Mouse (Mus musculus): ENCODE data around the gene Mcam.

Mcam gene

DNA sequence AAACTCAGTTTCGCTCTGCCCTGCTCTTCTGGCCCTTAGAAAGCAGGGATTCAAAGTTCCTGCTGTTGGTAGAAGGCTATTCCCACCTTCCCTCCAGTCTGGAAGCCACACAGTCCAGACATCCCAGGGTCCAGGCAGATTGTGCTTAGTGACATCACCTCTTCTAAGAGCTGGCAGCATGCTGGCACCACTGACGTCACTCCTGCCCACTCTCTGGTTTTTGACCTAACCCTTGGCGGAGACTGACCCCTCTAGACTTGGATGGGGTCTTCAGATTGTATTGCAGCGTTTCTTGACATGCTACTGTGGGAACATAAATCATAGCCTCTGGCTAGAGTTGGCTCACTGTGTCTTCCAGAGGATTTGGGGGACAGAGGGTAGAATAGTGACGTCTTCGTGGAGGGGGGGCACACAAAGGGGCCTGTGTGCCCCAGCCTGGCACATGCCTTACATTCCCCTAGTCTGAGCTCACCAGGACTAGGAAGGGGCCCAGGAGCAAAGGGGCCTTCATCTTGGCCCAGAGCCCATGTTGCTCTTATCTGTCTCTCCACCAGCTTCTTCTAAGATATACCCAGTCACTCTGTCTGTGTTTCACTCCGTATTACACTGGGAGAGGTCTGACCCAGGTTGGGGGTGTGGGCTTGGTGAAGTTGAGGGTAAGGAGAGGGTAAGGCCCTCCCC, 1.6 kb downstream of the Mcam start:
- no peak for DNase-seq (ENCODE audit: low spot score)

DNA sequence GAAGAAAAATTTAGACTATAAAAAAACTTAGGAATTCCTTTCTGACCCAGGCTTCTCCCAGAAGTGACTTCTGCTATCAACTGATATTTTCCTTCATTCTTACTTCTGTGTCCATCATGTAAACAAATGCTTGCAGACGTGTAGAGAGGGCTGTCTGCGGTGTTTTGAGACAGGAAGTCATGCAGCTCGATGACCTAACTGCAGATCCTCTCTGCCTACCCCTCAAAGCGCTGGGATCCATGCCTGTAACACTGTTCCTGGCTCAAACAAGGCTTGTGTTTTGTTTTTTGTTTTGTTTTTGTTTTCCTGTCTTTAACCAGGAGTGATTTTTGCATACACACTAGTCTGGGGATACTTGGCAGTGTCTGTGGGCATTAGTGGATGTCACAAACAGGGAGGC, 3.6 kb downstream of the Mcam start:
- no peak for DNase-seq (ENCODE audit: low spot score)

DNA sequence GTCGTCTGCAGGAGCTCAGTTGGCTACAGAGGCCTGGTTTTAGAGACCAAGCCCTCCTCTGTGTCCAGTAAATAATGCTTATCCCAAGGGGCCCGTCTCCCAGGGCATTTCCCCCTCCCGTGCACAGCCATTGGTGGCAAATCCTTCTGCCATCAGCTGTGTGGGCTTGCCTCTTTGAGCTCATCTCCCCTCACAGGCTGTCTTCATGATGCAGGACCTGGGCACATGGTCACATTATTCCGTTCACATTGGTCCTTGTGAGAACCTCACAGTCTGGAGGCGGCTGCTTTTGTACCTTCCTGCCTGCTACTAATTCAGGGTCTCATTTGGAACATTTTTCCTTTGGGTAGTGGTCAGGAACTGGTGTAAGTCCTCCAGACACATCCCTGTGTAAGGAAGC, 7.7 kb downstream of the Mcam start:
- DNase-seq (ENCODE audit: low spot score): no peak

DNA sequence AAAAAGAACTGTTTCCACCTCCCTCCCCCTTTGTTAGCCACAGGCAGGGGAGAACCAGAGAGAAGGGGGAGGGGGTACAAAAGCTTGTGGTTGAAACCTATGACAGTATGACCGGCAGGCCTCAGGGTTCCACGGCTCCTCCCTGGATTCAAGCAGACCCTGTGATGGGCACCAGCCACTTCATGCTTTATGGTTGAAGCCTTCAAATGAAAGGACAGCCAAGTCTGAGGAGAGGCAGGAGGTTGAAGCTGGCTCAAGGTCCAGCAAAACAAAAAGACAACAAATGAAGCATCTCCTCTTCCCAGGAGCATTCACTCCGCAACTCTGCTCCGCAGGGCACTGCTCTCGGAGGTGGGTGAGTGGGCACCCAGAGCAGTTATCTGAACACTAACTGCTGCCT, 9.2 kb downstream of the Mcam start:
- DNase-seq (ENCODE audit: low spot score): no peak

DNA sequence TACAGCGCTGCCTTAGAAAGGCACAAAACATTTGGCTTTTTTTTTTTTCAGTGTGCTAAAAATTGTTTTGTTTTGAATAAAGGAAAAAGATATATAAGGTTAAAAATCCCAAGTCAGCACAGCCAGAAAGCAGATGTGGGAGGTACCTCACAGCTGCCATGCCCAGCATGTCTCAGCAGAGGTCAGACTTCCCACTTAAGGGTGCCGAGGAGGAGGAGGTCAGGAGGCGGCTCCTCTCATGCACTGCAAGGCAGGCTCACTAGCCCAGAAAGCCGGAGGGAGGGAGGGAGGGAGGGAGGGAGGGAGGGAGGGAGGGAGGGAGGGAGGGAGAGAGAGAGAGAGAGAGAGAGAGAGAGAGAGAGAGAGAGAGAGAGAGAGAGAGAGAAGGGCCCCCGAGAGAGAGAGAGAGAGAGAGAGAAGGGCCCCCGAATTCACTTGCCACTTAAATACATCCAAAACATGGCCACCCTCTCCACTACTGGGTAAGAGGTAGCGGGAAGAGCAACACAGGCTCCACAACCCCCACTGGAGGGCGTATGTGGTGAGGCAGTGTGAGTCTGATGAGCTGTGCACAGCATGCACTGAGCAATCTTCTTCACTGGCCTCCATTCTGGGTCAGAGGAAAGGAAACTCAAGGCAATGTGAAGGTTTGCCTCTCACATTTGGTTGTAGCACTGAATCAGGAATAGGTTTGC, 9.9 kb downstream of the Mcam start:
- no peak for DNase-seq (ENCODE audit: low spot score)

DNA sequence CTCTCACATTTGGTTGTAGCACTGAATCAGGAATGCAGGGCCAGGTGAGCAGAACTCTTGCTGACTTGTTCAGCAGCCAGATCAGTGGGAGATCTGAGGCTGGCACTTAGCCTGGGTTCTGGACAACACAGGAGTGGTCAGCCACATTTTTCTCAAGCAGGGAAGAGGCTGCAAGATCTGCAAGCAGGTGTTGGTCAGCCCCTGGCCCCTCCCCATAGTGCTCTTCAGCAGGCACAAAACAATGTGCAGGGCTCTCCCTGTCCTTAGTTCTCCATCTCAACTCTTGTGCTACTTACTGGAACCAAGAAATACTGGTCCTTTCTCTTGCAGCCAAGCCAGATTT, 10.4 kb downstream of the Mcam start:
- no peak for DNase-seq (ENCODE audit: low spot score)

DNA sequence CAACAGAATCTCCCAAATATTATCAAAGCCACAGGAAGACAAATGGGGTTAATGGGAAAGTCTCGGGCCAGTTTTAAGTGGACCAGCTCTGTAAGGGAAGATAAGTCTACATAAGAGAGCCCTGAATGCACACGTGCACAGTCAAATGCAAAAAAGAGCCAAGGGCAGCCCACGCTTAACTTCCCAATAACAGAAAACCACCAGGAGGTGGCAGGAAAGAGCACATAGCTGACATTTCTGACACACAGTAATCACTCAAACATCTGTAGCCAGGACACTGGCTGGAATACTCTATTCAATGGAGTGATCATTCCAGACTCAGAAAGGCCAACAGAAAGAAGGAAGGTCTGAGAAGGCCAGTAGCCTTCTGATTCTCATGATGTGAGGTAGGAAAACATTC, 13.0 kb downstream of the Mcam start:
- DNase-seq (ENCODE audit: low spot score): no peak

DNA sequence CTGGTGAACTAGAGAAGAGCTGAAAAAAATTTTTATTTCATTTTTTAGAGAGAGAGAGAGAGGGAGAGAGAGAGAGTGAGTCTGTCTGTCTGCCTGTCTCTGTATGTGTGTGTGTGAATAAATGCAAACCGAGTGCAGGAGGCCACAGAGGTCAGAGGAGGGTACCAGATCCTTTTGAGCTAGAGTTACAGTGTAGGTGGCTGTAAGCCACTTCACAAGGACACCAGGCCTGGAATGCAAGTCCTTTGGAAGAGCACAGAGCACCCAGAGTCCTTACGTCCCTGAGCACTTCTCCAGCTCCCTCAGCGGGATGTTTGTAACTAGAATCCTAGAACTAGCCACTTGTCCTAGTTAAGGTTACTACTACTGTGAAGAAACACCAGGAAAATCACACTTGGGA, 25.6 kb downstream of the Mcam start:
- no peak for DNase-seq (ENCODE audit: low spot score)

DNA sequence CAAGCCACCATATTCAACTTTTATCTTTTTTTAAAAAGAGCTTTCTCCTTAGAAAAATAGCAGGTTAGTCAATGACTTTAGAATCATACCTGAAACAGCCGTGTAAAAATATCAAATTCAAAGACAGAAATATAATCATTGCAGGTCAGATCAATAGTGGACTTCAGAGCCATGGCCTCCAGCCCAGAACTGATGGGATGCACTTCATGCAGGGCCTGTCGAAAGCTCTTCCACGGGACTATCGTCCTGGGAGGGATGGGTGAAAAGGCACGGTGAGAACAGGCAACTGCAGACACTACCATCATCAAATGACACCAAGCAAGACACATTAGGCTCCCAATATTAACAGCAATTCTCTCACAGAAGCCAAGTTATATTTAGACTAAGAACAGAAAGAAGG, 34.7 kb downstream of the Mcam start:
- DNase-seq (ENCODE audit: low spot score): no peak

DNA sequence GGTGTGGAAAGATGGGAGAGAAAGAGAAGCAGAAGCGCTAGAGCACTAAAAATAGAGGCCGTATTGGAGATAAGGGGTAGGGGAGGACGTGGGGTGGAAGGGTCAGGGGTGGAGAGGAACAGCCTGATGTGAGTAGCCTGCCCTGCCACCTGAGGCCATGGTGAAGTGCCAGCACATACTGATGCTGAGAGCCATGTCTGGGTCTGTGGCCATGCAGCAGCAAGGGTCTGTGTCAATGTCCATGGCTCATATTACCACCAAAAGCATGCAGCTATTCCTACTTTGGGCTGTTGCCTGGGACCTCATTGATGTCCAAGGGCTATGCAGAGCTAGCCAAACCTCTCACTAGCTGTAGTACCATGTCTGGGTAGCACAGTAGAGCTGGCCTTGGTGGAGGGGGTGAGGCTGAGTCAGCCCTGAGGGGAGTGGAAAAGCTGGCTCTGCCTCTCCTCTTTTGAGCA, 36.5 kb downstream of the Mcam start:
- DNase-seq (ENCODE audit: low spot score): no peak

DNA sequence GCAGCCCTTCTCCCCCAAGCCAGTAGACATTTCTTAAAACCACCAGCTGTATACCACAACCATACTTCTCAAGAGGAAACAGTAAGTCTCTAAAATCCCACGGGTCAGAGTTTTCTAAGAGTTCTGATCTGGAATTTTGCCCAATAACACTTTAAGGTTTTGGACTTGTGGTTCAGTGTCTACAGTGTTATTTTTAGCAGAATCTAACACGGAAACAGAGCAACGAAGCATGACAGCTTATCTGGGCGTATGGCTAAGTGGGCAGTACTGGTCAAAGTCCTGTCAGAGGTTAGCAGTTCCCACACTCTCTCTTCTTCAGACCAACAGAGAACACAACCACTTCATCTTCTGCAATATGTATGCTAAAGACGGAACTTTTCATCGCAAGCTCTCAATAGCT, 41.3 kb downstream of the Mcam start:
- peak; percentile 11 for DNase-seq (ENCODE audit: low spot score)

DNA sequence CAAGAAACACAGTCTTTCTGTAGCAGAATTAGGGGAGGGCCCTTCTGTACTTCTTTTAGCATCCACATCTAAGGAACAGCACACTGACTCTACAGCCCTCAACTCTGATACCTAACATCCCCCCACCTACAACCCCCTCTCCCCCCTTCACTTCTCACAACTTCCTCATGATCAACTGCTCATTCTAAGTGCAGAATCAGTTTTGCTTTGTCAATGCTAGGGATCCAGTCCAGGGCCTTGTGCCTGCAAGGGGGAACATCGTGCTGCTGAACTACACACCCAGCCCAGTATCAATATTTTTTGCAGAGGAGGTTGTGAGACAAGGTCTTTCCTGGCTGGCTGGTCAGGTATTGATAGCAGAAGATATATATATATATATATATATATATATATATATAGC, 41.7 kb downstream of the Mcam start:
- DNase-seq (ENCODE audit: low spot score): no peak

DNA sequence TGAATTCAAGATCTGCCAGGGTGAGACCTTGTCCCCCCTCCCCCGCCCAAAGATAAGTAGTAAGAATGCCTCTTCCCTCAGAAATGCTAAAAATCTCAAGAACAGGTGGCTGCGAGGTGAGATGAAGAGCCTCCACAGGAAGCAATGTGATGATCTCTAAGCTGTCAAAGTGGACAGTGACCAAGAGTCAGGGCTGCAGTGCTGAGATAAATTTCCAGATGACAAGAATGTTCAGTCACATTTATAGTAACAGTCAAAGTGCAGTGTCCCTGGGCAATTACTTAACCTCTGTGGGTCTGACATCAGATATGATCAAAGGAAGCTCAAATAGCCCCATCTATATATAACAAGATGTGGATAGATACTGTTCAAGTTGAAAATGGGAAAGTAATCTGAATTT, 43.1 kb downstream of the Mcam start:
- DNase-seq (ENCODE audit: low spot score): no peak

DNA sequence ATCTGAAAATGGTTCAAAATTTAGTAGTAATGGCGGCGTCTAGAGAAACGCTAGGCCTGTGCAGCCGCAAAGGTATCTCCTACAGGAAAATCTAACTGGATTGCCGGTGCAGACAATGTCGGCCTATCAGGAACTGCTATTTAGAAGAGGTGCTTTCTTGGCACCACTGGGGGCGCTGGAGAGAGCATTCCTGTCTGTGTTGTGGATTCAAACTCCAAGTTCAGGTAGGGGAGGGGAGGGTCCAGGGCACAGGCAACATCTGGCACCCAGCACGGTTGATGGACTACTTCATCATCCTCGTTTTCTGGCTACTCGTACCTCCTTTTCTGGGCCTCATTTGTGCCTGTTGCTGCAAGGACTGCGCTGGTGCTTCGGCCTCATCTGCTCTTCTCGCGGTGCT, 44.1 kb downstream of the Mcam start:
- DNase-seq (ENCODE audit: low spot score): no peak

DNA sequence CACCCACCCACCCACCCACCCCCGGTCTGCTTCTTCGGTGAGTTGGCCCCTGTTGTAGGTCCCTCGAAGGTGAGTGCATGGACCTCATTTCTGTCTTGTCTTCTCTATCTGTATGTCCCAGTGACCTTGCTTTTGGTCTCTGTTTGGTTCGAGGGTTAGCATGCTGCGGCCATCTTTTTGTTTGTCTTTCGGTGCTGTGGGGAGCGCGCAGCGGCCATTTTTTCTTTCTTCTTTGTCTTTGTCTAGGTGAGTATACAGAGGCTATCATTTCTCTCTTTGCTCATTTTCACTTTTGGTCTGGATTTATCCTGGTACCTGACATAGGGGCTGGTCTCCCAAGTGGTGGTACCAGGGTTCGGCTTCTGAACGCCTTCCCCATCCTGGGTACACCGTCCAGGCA, 44.5 kb downstream of the Mcam start:
- no peak for DNase-seq (ENCODE audit: low spot score)

DNA sequence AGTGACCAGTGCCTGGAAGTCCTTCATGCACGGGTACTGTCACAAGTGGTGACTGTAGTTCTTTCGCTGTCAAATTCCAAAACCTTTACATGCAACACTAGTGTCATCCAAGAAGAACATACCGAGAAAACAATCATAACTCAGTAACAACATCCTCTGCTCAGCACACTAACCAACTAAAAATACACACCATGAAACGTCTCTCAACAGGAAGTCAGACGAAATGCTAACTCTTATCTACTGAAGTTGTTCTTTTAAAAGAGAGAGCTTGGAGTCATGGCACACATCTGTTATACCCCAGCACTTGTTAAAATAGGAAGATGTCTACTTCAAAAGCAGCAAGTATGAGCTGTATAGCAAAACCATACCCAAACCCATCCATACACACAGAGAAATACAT, 47.3 kb downstream of the Mcam start:
- DNase-seq (ENCODE audit: low spot score): no peak

DNA sequence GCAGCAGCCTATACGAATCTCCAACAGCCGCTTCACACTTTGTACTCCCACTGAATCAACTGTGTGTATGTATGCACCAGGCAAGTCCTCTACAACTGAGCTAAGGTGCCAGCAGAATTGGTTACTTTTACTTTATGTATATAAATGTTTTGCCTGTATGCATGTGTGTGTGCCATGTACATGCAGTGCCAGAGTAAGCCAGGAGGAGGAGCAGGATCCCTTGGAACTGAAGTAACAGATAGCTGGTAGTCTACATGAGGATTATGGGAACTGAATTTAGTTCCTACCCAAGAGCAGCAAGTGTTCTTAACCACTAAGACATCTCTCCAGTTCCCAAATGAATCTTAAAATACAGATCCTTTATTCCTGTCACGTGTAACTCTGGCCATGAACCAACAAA, 48.0 kb downstream of the Mcam start:
- DNase-seq (ENCODE audit: low spot score): peak; percentile 76

DNA sequence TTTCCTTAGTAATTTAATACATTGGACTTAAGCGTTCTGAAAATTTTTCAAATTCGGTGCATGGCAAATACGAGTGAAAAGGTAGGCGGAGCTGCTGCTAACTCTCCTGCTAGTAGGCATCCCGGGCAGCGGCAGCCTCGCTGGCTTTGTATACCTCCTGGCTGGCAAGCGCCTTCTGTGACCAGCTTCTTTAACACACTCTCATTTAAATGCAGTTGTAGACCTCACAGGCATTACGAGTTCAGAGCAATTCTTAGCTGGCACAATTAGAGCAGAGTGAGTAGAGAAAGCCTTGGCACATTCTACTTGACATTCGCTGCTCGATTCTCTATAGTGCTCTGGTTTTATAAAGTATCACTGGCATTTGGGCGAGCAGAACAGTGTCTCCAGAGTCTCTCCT, 54.0 kb downstream of the Mcam start:
- DNase-seq (ENCODE audit: low spot score): no peak

DNA sequence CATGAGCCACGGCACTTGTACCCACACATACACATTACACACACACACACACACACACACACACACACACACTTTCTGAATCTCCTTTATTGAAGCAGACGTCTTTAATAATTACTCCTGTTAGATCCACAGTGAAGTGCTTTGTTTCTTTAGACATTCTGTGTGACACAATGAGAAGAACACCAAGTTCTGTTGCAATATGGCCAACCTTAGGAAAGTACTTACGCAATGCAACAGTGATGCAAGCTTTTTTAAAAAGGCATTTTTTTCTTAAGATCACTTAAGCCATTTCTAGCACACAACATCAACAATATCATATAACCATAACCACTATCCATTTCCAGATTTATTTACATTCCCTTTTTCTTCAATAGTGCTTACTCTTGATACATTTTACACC, 56.9 kb downstream of the Mcam start:
- DNase-seq (ENCODE audit: low spot score): peak; percentile 55

DNA sequence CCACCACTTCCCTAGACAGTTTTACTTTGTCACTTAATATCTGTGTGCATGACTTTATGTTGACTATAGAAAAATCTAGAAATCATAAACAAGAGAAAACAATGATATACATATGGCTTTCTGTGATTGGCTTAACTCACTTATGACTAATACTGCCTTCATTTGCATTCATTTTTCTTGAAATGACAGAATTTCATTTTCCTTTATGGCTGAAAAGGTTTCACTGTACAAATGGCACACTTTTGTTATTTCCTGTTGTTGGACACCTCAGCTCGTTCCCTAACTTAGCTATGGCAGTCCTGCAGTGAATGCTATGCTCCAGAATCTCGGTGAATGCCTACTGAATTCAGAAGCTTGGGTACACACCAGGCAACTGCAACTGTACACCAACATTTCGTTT, 58.0 kb downstream of the Mcam start:
- no peak for DNase-seq (ENCODE audit: low spot score)

Measured in lung, postnatal 25 days (tissue).